Mouse (Mus musculus): ENCODE measurements around the gene Ccdc13.

Ccdc13 gene

GRCm38 (mm10) chr9:121798887-121799520 is 40.3 kb downstream of the Ccdc13 start:
- DNase-seq: no peak

GRCm38 (mm10) chr9:121797722-121798121 is 41.5 kb downstream of the Ccdc13 start:
- DNase-seq: no peak

GRCm38 (mm10) chr9:121794972-121795539 is 44.2 kb downstream of the Ccdc13 start:
- DNase-seq: peak in 1 of 2 experiments; percentile 23

GRCm38 (mm10) chr9:121791757-121792521 is 47.3 kb downstream of the Ccdc13 start, which contains the start of gene Hhatl:
Gene Hhatl (minus strand): TSS chr9:121792507.
- no peak for DNase-seq

GRCm38 (mm10) chr9:121791206-121791605 is 48.1 kb downstream of the Ccdc13 start:
- peak; percentile 52 to 63 for DNase-seq

GRCm38 (mm10) chr9:121786359-121786758 is 52.9 kb downstream of the Ccdc13 start:
- DNase-seq: no peak

- no peak for DNase-seq
Observed at GRCm38 (mm10) chr9:121785261-121785660, 54.0 kb downstream of the Ccdc13 start.

GRCm38 (mm10) chr9:121784801-121785200 is 54.5 kb downstream of the Ccdc13 start:
- DNase-seq: no peak

GRCm38 (mm10) chr9:121778066-121778624 is 61.1 kb downstream of the Ccdc13 start:
- DNase-seq: peak in 1 of 2 experiments; percentile 24

- DNase-seq: no peak
Observed at GRCm38 (mm10) chr9:121777484-121778065, 61.7 kb downstream of the Ccdc13 start, which contains the start of gene Klhl40. Gene Klhl40 (plus strand): TSS chr9:121777607.

- DNase-seq: no peak
Observed at GRCm38 (mm10) chr9:121776511-121776910, 62.8 kb downstream of the Ccdc13 start.

- no peak for DNase-seq
Observed at GRCm38 (mm10) chr9:121775951-121776350, 63.3 kb downstream of the Ccdc13 start.

- DNase-seq: no peak
Observed at GRCm38 (mm10) chr9:121772412-121772811, 66.8 kb downstream of the Ccdc13 start.

- DNase-seq: peak in 1 of 2 experiments; percentile 42
Observed at GRCm38 (mm10) chr9:121765166-121765855, 74.0 kb downstream of the Ccdc13 start.

GRCm38 (mm10) chr9:121763716-121764115 is 75.5 kb downstream of the Ccdc13 start:
- no peak for DNase-seq

- peak in 1 of 2 experiments; percentile 25 for DNase-seq
Observed at GRCm38 (mm10) chr9:121762761-121763160, 76.5 kb downstream of the Ccdc13 start.

GRCm38 (mm10) chr9:121762248-121762647 is 77.0 kb downstream of the Ccdc13 start:
- DNase-seq: no peak

GRCm38 (mm10) chr9:121761787-121762186 is 77.5 kb downstream of the Ccdc13 start:
- DNase-seq: no peak

- DNase-seq: no peak
Observed at GRCm38 (mm10) chr9:121761091-121761665, 78.1 kb downstream of the Ccdc13 start.

- peak; percentile 47 to 53 for DNase-seq
Observed at GRCm38 (mm10) chr9:121760271-121761090, 78.8 kb downstream of the Ccdc13 start.
